8 mouse cellular contexts compared by ENCODE assay signal in the genomic region with DNA sequence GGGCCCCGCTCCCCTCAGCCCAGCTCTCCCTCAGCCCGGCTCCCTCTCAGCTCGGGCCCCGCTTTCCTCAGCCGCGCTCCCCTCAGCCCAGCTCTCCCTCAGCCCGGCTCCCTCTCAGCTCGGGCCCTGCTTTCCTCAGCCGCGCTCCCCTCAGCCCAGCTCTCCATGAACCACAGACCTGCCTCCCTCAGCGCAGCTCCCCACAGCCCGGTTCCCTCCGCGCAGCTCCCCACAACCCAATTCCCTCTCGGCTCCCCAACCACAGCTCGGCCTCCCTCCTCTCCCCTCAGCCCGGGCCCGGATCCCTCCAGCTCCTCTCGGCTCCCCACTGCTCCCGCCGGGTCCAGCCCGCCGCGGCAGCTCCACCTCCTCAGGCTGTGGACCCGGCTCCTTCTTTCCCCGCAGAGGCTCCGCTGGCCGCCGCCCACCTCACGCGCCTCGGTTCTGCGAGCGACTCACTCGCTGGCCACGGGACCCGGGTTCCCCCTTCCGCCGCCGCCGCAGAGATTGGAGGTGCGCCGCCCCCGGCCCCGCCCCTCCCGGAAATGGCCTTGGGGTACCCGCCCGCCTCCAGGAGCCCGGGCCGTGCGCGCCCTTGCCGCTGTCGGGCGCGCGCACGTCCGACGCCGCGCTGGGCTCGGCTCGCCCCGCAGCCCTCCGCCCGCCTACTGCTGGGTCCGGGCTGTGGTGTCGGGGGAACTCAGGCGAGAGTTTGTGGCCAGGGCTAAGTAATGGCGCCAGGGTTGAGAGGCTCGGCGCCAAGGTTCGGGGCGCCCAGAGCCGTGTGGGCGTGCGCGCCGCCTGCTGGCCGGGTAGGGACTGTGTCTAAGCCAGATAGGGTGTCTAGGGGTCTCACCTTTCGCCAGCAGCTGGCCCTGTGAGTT. TPM values are rescaled to one million over a fixed set of nuclear protein-coding genes. Genes with fewer than 3 reads are reported as not detected.
DNase-seq lines count a peak whose midpoint lies in the region; ATAC-seq and TF ChIP-seq lines count a peak whose summit lies in the region.

Gene Sgpl1, minus strand, starts transcription at position 547 of the 884 bp plus-strand sequence.

- peak; percentile 93 for DNase-seq in gastrocnemius, postnatal 10 days
- peak; percentile 96 for DNase-seq in induced T-regulatory cell, adult 2 months (ENCODE audit: low read depth)
- peak; percentile 52 to 86 for DNase-seq in left cerebral cortex, adult 9 months (ENCODE audit: low spot score in 2 of 2)
- DNase-seq in right cerebral cortex, postnatal 14 days: peak; percentile 91
- peak; percentile 83 to 92 for DNase-seq in urinary bladder, postnatal 36 days (ENCODE audit: low spot score in 2 of 2)

- H3K4me3 ChIP-seq in cortical plate, adult 2 months (ENCODE audit: insufficient read depth, low read length): peak within 1 kb of the TSS; percentile 95

- peak; percentile 43 for TF ChIP-seq CTCF in cortical plate, adult 2 months (IDR thresholded peaks at IDR 0.05; ENCODE audit: extremely low read depth, insufficient read depth, low read length)

- no peaks in the 10 kb centered on the region; the same call in 1 of the 2 replicates for H3K4me1 ChIP-seq in cortical plate, adult 2 months (ENCODE audit: control insufficient read depth, insufficient read depth, low read length)

- ATAC-seq in activated CD4-positive, CD25-positive, alpha-beta regulatory T cell, adult 4 months: peak; percentile 75
- ATAC-seq in megakaryocyte progenitor cell, adult 5-6 weeks (replicated peaks; ENCODE audit: poor library complexity): peak; percentile 75

- H3K27ac ChIP-seq in cortical plate, adult 2 months (ENCODE audit: insufficient read depth, low read length): peak within 1 kb of the TSS; percentile 92

- TF ChIP-seq POLR2A in cortical plate, adult 2 months (IDR thresholded peaks at IDR 0.05; ENCODE audit: extremely low read depth, insufficient read depth, low read length): no peak

RNA-seq across cellular contexts. Expression of gene Sgpl1, which starts in this region (rescaled TPM):
- 10 to 100 TPM; 23.5 to 24.3 TPM for polyA plus RNA-seq in activated CD4-positive, CD25-positive, alpha-beta regulatory T cell, adult 4 months (2017; shearing (Covaris generic))
- 34.1 and 34.5 TPM in 2 replicates for polyA plus RNA-seq in cortical plate, adult 2 months (2012; rRNA removed)
- total RNA-seq in gastrocnemius, postnatal 10 days (2021): 10 to 100 TPM; 16.6 to 19.5 TPM
- total RNA-seq in megakaryocyte progenitor cell, adult 5-6 weeks (2015): 29.0 and 31.6 TPM in 2 replicates
- total RNA-seq in megakaryocyte progenitor cell, adult 5-6 weeks (2017): 23.3 and 24.6 TPM in 2 replicates

Comparison
In these comparisons a context has a peak if more than half of its experiments do, and no peak if none do; other contexts are left out.
1. Peak in every context shown above with its lines: DNase-seq, ATAC-seq, H3K4me3 ChIP-seq and H3K27ac ChIP-seq.